Mouse (Mus musculus) brain, embryonic 14.5 days (tissue): ENCODE measurements at regions not wholly inside any gene's neighbourhood (a gene's known extent, or its start where the extent isn't known, plus 50 kb on each side); places are given as distances from the start of the nearest gene placed in this dataset.

ENCODE experiments used
- CTCF ChIP-seq: fragments of 200-500 bp; IDR thresholded peaks from 2 replicates; pipeline ENCODE4 v1.5.1; 2012; ENCODE audit warnings: inconsistent platforms, mild to moderate bottlenecking, moderate library complexity, borderline replicate concordance; ENCODE audit not compliant: insufficient read depth, insufficient read length; ENCODE audit errors: extremely low read depth
- POLR2A ChIP-seq: fragments of 200-500 bp; IDR thresholded peaks from 2 replicates; pipeline ENCODE4 v1.6.1; 2012; ENCODE audit warnings: mild to moderate bottlenecking, inconsistent platforms, borderline replicate concordance; ENCODE audit not compliant: poor library complexity, insufficient read depth, insufficient read length, severe bottlenecking; ENCODE audit errors: extremely low read depth

- no peak for TF ChIP-seq POLR2A
- TF ChIP-seq CTCF: no peak
These were observed 535.7 kb upstream of the Tmem132c start for GRCm38 (mm10) chr5:126705871-126706270.
